Mouse (Mus musculus) intestine, embryonic 16.5 days (tissue): ENCODE results near the gene Tfcp2l1. TPM values are rescaled to one million over a fixed set of nuclear protein-coding genes. Genes with fewer than 3 reads are reported as not detected.
"Not testable (repeated sequence)": the region's sequence is repeated elsewhere in the genome, so short reads cannot be mapped to it uniquely, and the experiment has no call there.

ENCODE experiments used
- ATAC-seq: fragments of 200-750 bp; cut with Nextera tagmentation; 2 replicates; pipeline ENCODE4 v1.8.0; 2017; ENCODE audit warnings: moderate TSS enrichment, moderate library complexity
- H3K27ac ChIP-seq: fragments of 300-500 bp; sonication (generic); 2 replicates; pipeline ENCODE4 v1.5.1; 2014; ENCODE audit warnings: mild to moderate bottlenecking, low read length
- H3K27me3 ChIP-seq: fragments of 300-500 bp; sonication (generic); replicated peaks from 2 replicates; pipeline ENCODE4 v1.6.1; 2014; ENCODE audit warnings: low read length, control low read depth, mixed read lengths; ENCODE audit not compliant: control insufficient read depth, insufficient read depth
- H3K36me3 ChIP-seq: fragments of 300-500 bp; sonication (generic); 2 replicates; pipeline ENCODE4 v1.6.1; 2014; ENCODE audit warnings: low read length, control low read depth; ENCODE audit not compliant: control insufficient read depth, insufficient read depth
- H3K4me1 ChIP-seq: fragments of 300-500 bp; sonication (generic); 2 replicates; pipeline ENCODE4 v1.6.1; 2014; ENCODE audit warnings: low read length, control low read depth, mixed read lengths; ENCODE audit not compliant: control insufficient read depth, insufficient read depth
- H3K4me2 ChIP-seq: fragments of 300-500 bp; sonication (generic); 2 replicates; pipeline ENCODE4 v1.6.1; 2014; ENCODE audit warnings: low read depth, low read length, control low read depth
- H3K4me3 ChIP-seq: fragments of 300-500 bp; sonication (generic); 2 replicates; pipeline ENCODE4 v1.5.1; 2014; ENCODE audit warnings: mild to moderate bottlenecking, low read length
- H3K9ac ChIP-seq: fragments of 300-500 bp; sonication (generic); 2 replicates; pipeline ENCODE4 v1.6.1; 2014; ENCODE audit warnings: low read depth, low read length
- H3K9me3 ChIP-seq: fragments of 300-500 bp; sonication (generic); 2 replicates; pipeline ENCODE4 v1.6.1; 2016; ENCODE audit warnings: low read length, control low read depth; ENCODE audit not compliant: control insufficient read depth
- WGBS: fragments of 180-500 bp; shearing (Covaris S2); extraction: QIAGEN DNeasy Blood & Tissue Kit; methylation state at CpG from one replicate; pipeline ENCODE4 v1.1.7; 2014; 5-methylcytosine and 5-hydroxymethylcytosine counted together
- polyA plus RNA-seq: library from polyadenylated mRNA; unstranded; fragments of >200 nt; fragmentation: Nextera tagmentation; extraction: Ambion mirVana; gene quantifications from 2 replicates; pipeline ENCODE4 v1.2.1, GENCODE M21; 2015

Tfcp2l1 gene
- polyA plus RNA-seq, 1 experiment from 2014 or later = 4.0 TPM

DNA sequence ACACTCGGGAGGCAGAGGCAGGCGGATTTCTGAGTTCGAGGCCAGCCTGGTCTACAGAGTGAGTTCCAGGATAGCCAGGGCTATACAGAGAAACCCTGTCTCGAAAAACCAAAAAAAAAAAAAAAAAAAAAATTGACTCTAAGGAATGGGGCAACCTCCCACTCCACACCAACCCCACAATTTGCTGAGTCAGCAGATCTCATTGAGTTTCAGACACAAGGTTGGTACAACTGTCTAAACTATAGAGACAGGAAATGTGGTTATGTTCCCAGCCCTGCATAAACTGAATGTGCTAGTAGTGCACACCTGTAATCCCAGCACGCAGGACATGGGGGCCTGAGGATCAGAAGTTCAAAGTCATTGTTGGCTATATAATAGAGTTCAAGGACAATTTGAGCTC, 6.7 kb upstream of the Tfcp2l1 start:
- WGBS = 95% methylated on average over 4 of the region's 5 CpGs
- not testable (repeated sequence) for H3K36me3 ChIP-seq, H3K9me3 ChIP-seq, ATAC-seq, H3K27ac ChIP-seq, H3K4me1 ChIP-seq, H3K9ac ChIP-seq, H3K4me3 ChIP-seq, H3K27me3 ChIP-seq, H3K4me2 ChIP-seq

GRCm38 (mm10) chr1:118622857-118623256, 4.9 kb upstream of the Tfcp2l1 start:
- ATAC-seq = no peak
- H3K4me3 ChIP-seq = no peak overlapping the region
- whole genome bisulfite sequencing = 51% methylated on average over 3 of the region's 3 CpGs
- H3K36me3 ChIP-seq = no peaks in the 10 kb centered on the region
- H3K9me3 ChIP-seq = no peaks in the 10 kb centered on the region
- H3K4me1 ChIP-seq = no peaks in the 10 kb centered on the region; the same call in 1 of the 2 replicates
- H3K9ac ChIP-seq = no peak overlapping the region
- no peak overlapping the region for H3K4me2 ChIP-seq
- no peaks in the 10 kb centered on the region for H3K27me3 ChIP-seq
- H3K27ac ChIP-seq = no peak overlapping the region

- Histone ChIP-seq H3K9ac (no peak overlapping the region), H3K36me3 (no peaks in the 10 kb centered on the region), H3K4me2 (no peak overlapping the region), H3K27ac (no peak overlapping the region), H3K27me3 (no peaks in the 10 kb centered on the region), H3K9me3 (no peaks in the 10 kb centered on the region), H3K4me1 (no peaks in the 10 kb centered on the region; the same call in 1 of the 2 replicates), H3K4me3 (no peak overlapping the region)
- WGBS = 55% methylated on average over 6 of the region's 6 CpGs
- ATAC-seq = no peak
These were observed 2.3 kb upstream of the Tfcp2l1 start for GRCm38 (mm10) chr1:118625461-118625860.

- no peak overlapping the region for H3K27ac ChIP-seq
- no peaks in the 10 kb centered on the region for H3K36me3 ChIP-seq
- no peak overlapping the region for H3K4me3 ChIP-seq
- ATAC-seq = no peak
- H3K27me3 ChIP-seq = no peaks in the 10 kb centered on the region
- 61% methylated on average over 2 of the region's 2 CpGs for WGBS
- no peak overlapping the region for H3K4me2 ChIP-seq
- no peak overlapping the region for H3K9ac ChIP-seq
- no peaks in the 10 kb centered on the region for H3K9me3 ChIP-seq
- H3K4me1 ChIP-seq = no peaks in the 10 kb centered on the region; the same call in 1 of the 2 replicates
These were observed 1.8 kb upstream of the Tfcp2l1 start for GRCm38 (mm10) chr1:118625921-118626320.

- no peak overlapping the region for H3K27ac ChIP-seq
- ATAC-seq = no peak
- no peaks in the 10 kb centered on the region for H3K27me3 ChIP-seq
- H3K4me1 ChIP-seq = no peaks in the 10 kb centered on the region; the same call in 1 of the 2 replicates
- no peaks in the 10 kb centered on the region for H3K36me3 ChIP-seq
- no peaks in the 10 kb centered on the region for H3K9me3 ChIP-seq
- no peak overlapping the region for H3K4me3 ChIP-seq
- no peak overlapping the region for H3K4me2 ChIP-seq
- H3K9ac ChIP-seq = no peak overlapping the region
- WGBS = 72% methylated on average over 2 of the region's 2 CpGs
These were observed 1.3 kb upstream of the Tfcp2l1 start for GRCm38 (mm10) chr1:118626452-118626851.

DNA sequence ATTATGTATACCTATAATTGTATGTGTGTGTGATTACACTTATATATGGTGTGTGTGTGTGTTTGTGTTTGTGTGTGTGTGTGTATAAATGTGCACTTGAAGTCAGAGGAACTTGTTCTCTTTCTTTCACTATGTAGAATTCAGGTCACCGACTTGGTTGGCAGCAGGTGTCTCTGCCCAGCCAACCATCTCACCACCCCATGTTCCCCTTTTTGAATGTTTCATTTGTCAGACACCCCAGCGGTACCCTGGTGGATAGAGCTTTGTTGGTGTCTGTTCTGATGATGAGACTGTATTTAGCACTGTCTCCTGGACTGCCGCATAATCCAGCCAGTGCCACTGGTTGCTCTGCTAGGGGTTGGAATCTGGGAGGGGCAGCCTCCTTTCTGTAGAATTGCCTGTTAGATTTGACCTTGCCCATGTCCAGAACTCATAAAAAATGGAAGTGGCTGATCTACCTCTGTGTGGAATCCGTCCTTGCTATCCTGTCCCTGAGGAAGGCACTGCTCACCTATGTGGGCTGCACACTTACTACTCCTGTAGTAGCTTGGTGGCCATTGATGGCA, 5.8 kb downstream of the Tfcp2l1 start:
- Histone ChIP-seq H3K36me3 (no peaks in the 10 kb centered on the region), H3K27me3 (no peaks in the 10 kb centered on the region), H3K4me2 (no peak overlapping the region), H3K4me1 (no peaks in the 10 kb centered on the region), H3K9ac (no peak overlapping the region), H3K4me3 (no peak overlapping the region), H3K9me3 (no peaks in the 10 kb centered on the region), H3K27ac (no peak overlapping the region)
- ATAC-seq = no peak
- 81% methylated on average over 4 of the region's 4 CpGs for WGBS

DNA sequence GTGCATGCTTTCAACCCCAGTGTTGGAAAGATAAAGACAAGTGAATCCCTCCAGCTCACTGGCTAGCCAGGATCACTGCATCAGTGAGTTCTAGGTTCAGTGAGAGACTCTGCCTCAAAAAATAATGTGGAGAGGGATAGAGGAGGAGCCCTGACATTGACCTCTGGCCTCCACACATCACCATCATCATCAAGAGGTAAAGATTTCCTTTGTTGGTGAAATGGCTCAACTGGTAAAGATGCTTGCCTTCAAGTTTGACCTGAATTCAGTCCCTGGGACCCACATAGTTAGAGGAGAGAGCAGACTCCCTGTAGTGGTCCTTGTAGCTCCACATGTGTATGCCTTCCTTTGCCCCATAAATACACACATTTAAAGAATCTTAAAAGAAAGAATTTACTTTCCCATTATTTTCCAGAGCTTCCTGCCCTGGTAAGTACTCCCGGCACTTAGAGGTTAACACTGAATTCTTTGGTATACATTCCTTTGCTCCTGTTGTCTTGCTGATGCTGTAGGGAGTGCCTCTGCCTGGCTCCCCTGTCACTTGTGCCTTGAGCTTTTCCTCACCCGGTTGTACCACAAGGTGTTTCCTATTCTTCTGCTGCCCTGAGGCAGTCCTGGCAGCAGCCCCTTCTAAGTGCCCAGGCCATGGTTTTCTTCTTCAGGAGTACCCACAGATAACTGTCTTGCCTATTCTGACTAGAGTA, 14.7 kb downstream of the Tfcp2l1 start:
- WGBS = 74% methylated on average over 2 of the region's 2 CpGs
- H3K27ac ChIP-seq = no peak overlapping the region
- ATAC-seq = no peak
- H3K4me1 ChIP-seq = no peaks in the 10 kb centered on the region
- no peaks in the 10 kb centered on the region for H3K27me3 ChIP-seq
- no peak overlapping the region for H3K4me3 ChIP-seq
- no peak overlapping the region for H3K9ac ChIP-seq
- no peaks in the 10 kb centered on the region for H3K36me3 ChIP-seq
- H3K9me3 ChIP-seq = no peaks in the 10 kb centered on the region
- no peak overlapping the region for H3K4me2 ChIP-seq

DNA sequence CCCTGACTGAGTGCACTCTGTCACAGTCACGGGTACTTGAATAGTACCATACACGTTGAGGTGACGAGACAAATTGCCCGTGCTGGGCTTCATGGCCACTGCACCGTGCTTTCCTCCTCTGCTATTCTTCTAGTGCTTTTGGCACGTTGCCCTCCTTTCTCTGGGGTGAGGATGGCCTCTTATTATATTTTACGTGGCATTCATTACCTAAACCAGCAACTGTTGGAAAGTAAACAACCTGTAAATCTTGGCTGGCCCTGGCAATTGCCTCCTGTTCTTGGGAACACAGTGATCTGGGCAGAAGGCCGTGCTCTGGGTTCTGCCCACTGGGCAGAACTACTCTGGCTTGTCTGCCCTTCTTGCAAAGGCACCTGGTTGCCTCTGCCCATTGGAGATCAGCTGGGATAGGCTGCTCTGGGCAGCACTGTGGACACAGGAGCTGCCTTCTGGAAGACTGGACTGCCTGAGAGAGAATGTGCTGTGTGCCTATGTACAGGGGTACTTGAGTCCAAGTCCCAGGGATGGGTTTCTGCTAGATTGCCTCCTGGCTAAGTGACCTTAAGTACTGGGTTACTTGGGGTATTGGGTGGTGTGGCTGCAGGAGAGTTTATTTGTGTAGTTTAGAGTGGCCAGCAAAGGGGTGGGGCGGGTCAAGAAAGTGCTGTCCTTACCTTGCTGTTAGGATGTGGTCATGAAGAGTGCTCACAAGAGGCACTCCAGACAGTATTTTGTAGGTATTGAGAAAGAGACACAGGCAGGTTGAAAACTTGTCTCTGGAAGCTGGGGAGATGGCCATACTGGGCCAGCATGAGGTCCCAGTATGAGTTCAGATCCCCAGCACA, 15.6 kb downstream of the Tfcp2l1 start:
- Histone ChIP-seq H3K4me1 (peaks cover 5% of the 10 kb centered on the region; the same call in 1 of the 2 replicates), H3K9ac (no peak overlapping the region), H3K9me3 (no peaks in the 10 kb centered on the region), H3K4me3 (no peak overlapping the region), H3K27ac (no peak overlapping the region), H3K4me2 (no peak overlapping the region), H3K36me3 (no peaks in the 10 kb centered on the region), H3K27me3 (no peaks in the 10 kb centered on the region)
- no peak for ATAC-seq
- WGBS = 44% methylated on average over 9 of the region's 9 CpGs

- no peak overlapping the region for H3K9ac ChIP-seq
- H3K9me3 ChIP-seq = no peaks in the 10 kb centered on the region
- peaks cover 19% of the 10 kb centered on the region for H3K4me1 ChIP-seq
- H3K4me2 ChIP-seq = no peak overlapping the region
- H3K36me3 ChIP-seq = no peaks in the 10 kb centered on the region
- no peak for ATAC-seq
- no peaks in the 10 kb centered on the region for H3K27me3 ChIP-seq
- no peak overlapping the region for H3K4me3 ChIP-seq
- 63% methylated on average over 4 of the region's 4 CpGs for WGBS
- H3K27ac ChIP-seq = no peak overlapping the region
These were observed 18.0 kb downstream of the Tfcp2l1 start for GRCm38 (mm10) chr1:118645701-118646100.
